Mouse (Mus musculus): ENCODE data around the gene Focad. TPM values are rescaled to one million over a fixed set of nuclear protein-coding genes. Genes with fewer than 3 reads are reported as not detected.

Gene Focad
- polyA plus RNA-seq, 1 experiment from 2014 or later = 3.4 TPM

GRCm38 (mm10) chr4:88395717-88396116 lies 301.3 kb downstream of the Focad start:
- Histone ChIP-seq H3K4me3 (ENCODE audit: low read depth, low read length) (no peak overlapping the region), H3K36me3 (replicated peaks; ENCODE audit: insufficient read depth, low read length) (no peaks in the 10 kb centered on the region), H3K4me2 (ENCODE audit: low read depth, low read length) (no peak overlapping the region), H3K9ac (replicated peaks) (no peak overlapping the region), H3K9me3 (ENCODE audit: low read length) (no peaks in the 10 kb centered on the region), H3K27ac (ENCODE audit: low read depth) (no peak overlapping the region), H3K27me3 (ENCODE audit: insufficient read depth, low read length) (no peaks in the 10 kb centered on the region), H3K4me1 (ENCODE audit: insufficient read depth) (no peaks in the 10 kb centered on the region)
- no peak for DNase-seq
- no peak for ATAC-seq
- WGBS (ENCODE audit: insufficient replicate concordance) = 44% methylated on average over 3 of the region's 3 CpGs
- TF ChIP-seq CTCF (IDR thresholded peaks at IDR 0.05; ENCODE audit: low read depth) (no peak), EP300 (IDR thresholded peaks at IDR 0.05; ENCODE audit: low read depth) (no peak)

GRCm38 (mm10) chr4:88396995-88397521 lies 302.6 kb downstream of the Focad start:
- WGBS (ENCODE audit: insufficient replicate concordance) = 78% methylated on average over 6 of the region's 6 CpGs
- Histone ChIP-seq H3K9ac (replicated peaks) (no peak overlapping the region), H3K4me1 (ENCODE audit: insufficient read depth) (no peaks in the 10 kb centered on the region), H3K27ac (ENCODE audit: low read depth) (no peak overlapping the region), H3K4me2 (ENCODE audit: low read depth, low read length) (no peak overlapping the region), H3K4me3 (ENCODE audit: low read depth, low read length) (no peak overlapping the region), H3K9me3 (ENCODE audit: low read length) (no peaks in the 10 kb centered on the region), H3K36me3 (replicated peaks; ENCODE audit: insufficient read depth, low read length) (no peaks in the 10 kb centered on the region), H3K27me3 (ENCODE audit: insufficient read depth, low read length) (no peaks in the 10 kb centered on the region)
- ATAC-seq (no peak), DNase-seq (no peak)
- TF ChIP-seq CTCF (IDR thresholded peaks at IDR 0.05; ENCODE audit: low read depth) (no peak), EP300 (IDR thresholded peaks at IDR 0.05; ENCODE audit: low read depth) (no peak)

- 70% methylated on average over 9 of the region's 9 CpGs for WGBS (ENCODE audit: insufficient replicate concordance)
Measured at GRCm38 (mm10) chr4:88400302-88400991, 306.0 kb downstream of the Focad start.

GRCm38 (mm10) chr4:88400992-88401313 lies 306.5 kb downstream of the Focad start:
- no peaks in the 10 kb centered on the region for H3K36me3 ChIP-seq (replicated peaks; ENCODE audit: insufficient read depth, low read length)
- H3K4me2 ChIP-seq (ENCODE audit: low read depth, low read length) = no peak overlapping the region
- ATAC-seq (no peak), DNase-seq (no peak)
- no peaks in the 10 kb centered on the region for H3K27me3 ChIP-seq (ENCODE audit: insufficient read depth, low read length)
- no peak for TF ChIP-seq EP300 (IDR thresholded peaks at IDR 0.05; ENCODE audit: low read depth)
- no peak for TF ChIP-seq CTCF (IDR thresholded peaks at IDR 0.05; ENCODE audit: low read depth)
- no peak overlapping the region for H3K9ac ChIP-seq (replicated peaks)
- H3K4me3 ChIP-seq (ENCODE audit: low read depth, low read length) = no peak overlapping the region
- no peak overlapping the region for H3K27ac ChIP-seq (ENCODE audit: low read depth)
- 83% methylated on average over 7 of the region's 7 CpGs for WGBS (ENCODE audit: insufficient replicate concordance)
- H3K9me3 ChIP-seq (ENCODE audit: low read length) = no peaks in the 10 kb centered on the region
- no peaks in the 10 kb centered on the region for H3K4me1 ChIP-seq (ENCODE audit: insufficient read depth)

More at GRCm38 (mm10) chr4:88400302-88400991, 306.0 kb downstream of the Focad start:
- no peak for ATAC-seq
- Histone ChIP-seq H3K27ac (ENCODE audit: low read depth) (no peak overlapping the region), H3K4me1 (ENCODE audit: insufficient read depth) (no peaks in the 10 kb centered on the region), H3K27me3 (ENCODE audit: insufficient read depth, low read length) (no peaks in the 10 kb centered on the region), H3K4me3 (ENCODE audit: low read depth, low read length) (no peak overlapping the region), H3K36me3 (replicated peaks; ENCODE audit: insufficient read depth, low read length) (no peaks in the 10 kb centered on the region), H3K9me3 (ENCODE audit: low read length) (no peaks in the 10 kb centered on the region), H3K4me2 (ENCODE audit: low read depth, low read length) (no peak overlapping the region), H3K9ac (replicated peaks) (no peak overlapping the region)
- TF ChIP-seq EP300 (IDR thresholded peaks at IDR 0.05; ENCODE audit: low read depth) = no peak
- no peak for TF ChIP-seq CTCF (IDR thresholded peaks at IDR 0.05; ENCODE audit: low read depth)
- DNase-seq = no peak

- peaks cover 5% of the 10 kb centered on the region; the same call in 1 of the 2 replicates for H3K4me1 ChIP-seq (ENCODE audit: insufficient read depth)
- TF ChIP-seq CTCF (IDR thresholded peaks at IDR 0.05; ENCODE audit: low read depth) = no peak
- TF ChIP-seq EP300 (IDR thresholded peaks at IDR 0.05; ENCODE audit: low read depth) = no peak
- no peaks in the 10 kb centered on the region for H3K9me3 ChIP-seq (ENCODE audit: low read length)
- no peak overlapping the region for H3K4me2 ChIP-seq (ENCODE audit: low read depth, low read length)
- ATAC-seq = no peak
- H3K9ac ChIP-seq (replicated peaks) = no peak overlapping the region
- H3K27me3 ChIP-seq (ENCODE audit: insufficient read depth, low read length) = no peaks in the 10 kb centered on the region
- no peak overlapping the region for H3K4me3 ChIP-seq (ENCODE audit: low read depth, low read length)
- H3K27ac ChIP-seq (ENCODE audit: low read depth) = no peak overlapping the region
- WGBS (ENCODE audit: insufficient replicate concordance) = 82% methylated on average over 6 of the region's 6 CpGs
- no peak for DNase-seq
- H3K36me3 ChIP-seq (replicated peaks; ENCODE audit: insufficient read depth, low read length) = peaks cover 8% of the 10 kb centered on the region; the same call in 1 of the 2 replicates
Measured at GRCm38 (mm10) chr4:88402884-88403283, 308.5 kb downstream of the Focad start.

- 77% methylated on average over 4 of the region's 4 CpGs for WGBS (ENCODE audit: insufficient replicate concordance)
- H3K36me3 ChIP-seq (replicated peaks; ENCODE audit: insufficient read depth, low read length) = peaks cover 8% of the 10 kb centered on the region; the same call in 1 of the 2 replicates
- TF ChIP-seq EP300 (IDR thresholded peaks at IDR 0.05; ENCODE audit: low read depth) (no peak), CTCF (IDR thresholded peaks at IDR 0.05; ENCODE audit: low read depth) (no peak)
- ATAC-seq (0 out of 2 replicates have a peak, but pooled peaks have one; percentile 31), DNase-seq (peak; percentile 18)
- H3K4me1 ChIP-seq (ENCODE audit: insufficient read depth) = peaks cover 5% of the 10 kb centered on the region; the same call in 1 of the 2 replicates
- H3K27me3 ChIP-seq (ENCODE audit: insufficient read depth, low read length) = no peaks in the 10 kb centered on the region
- no peak overlapping the region for H3K27ac ChIP-seq (ENCODE audit: low read depth)
- no peak overlapping the region for H3K4me2 ChIP-seq (ENCODE audit: low read depth, low read length)
- no peak overlapping the region for H3K4me3 ChIP-seq (ENCODE audit: low read depth, low read length)
- H3K9ac ChIP-seq (replicated peaks) = no peak overlapping the region
- no peaks in the 10 kb centered on the region for H3K9me3 ChIP-seq (ENCODE audit: low read length)
Measured at GRCm38 (mm10) chr4:88406887-88407696, 312.7 kb downstream of the Focad start.
